ENCODE assay signal across 9 mouse cellular contexts in the genomic region with DNA sequence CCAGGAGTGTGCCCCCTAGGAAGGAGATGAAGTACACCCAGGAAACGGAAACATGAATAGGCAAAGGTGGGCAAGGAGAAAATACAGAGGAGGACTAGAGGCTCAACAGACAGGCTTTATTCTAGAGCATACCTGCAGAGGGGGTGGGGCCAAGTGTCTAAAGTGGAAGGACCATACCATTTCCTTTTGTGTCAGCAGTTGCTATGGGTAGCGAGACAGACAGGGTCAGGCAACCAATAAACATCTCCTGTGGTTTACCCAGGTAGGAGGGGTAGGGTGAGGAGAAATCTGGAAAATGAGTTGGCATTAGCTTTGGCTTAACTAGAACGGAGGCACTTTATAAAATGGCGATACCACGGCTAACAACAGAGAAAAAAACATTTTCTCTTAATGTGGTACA. TPM values are rescaled to one million over a fixed set of nuclear protein-coding genes. Genes with fewer than 3 reads are reported as not detected.
DNase-seq lines count a peak whose midpoint lies in the region; ATAC-seq and TF ChIP-seq lines count a peak whose summit lies in the region.
"Had no signal": no experiment of that assay in that cellular context is flagged by ENCODE, and none has a peak within 500 bp of the region (broad histone marks: within the 10 kb centered on the region; RNA-seq: fewer than 3 reads in every experiment).

No protein-coding gene starts in this region.

- H3K4me1 ChIP-seq in heart, embryonic 15.5 days (replicated peaks), result peaks cover 16% of the 10 kb centered on the region
- H3K4me1 ChIP-seq in midbrain, embryonic 12.5 days, result peaks cover 15% of the 10 kb centered on the region

- ATAC-seq in heart, embryonic 15.5 days (replicated peaks; ENCODE audit: insufficient number of reproducible peaks, insufficient read depth, low FRiP score, low read depth), result no peak
- no peak for ATAC-seq in midbrain, embryonic 12.5 days (ENCODE audit: low FRiP score, low read depth)
- no peak for ATAC-seq in erythroid progenitor cell, adult 5-6 weeks (replicated peaks; ENCODE audit: low FRiP score, poor library complexity, severe bottlenecking)

- WGBS in heart, embryonic 15.5 days, result 73% methylated on average over 5 of the region's 5 CpGs
- 71% methylated on average over 5 of the region's 5 CpGs for WGBS in midbrain, embryonic 12.5 days

- H3K9me3 ChIP-seq in heart, embryonic 15.5 days (replicated peaks), result no peaks in the 10 kb centered on the region
- H3K9me3 ChIP-seq in midbrain, embryonic 12.5 days, result no peaks in the 10 kb centered on the region

- peak; percentile 93 for DNase-seq in heart, adult 11 months
- DNase-seq in heart, postnatal 4 days, result no peak
- DNase-seq in brain, embryonic 14.5 days (ENCODE audit: low read depth), result peak; percentile 19
- peak; percentile 56 to 74 for DNase-seq in kidney, postnatal 4 days
- DNase-seq in ovary, postnatal 36 days (ENCODE audit: low spot score), result no peak

- H3K9ac ChIP-seq in heart, embryonic 15.5 days, result no peak overlapping the region
- H3K9ac ChIP-seq in midbrain, embryonic 12.5 days (replicated peaks), result no peak overlapping the region

- H3K27ac ChIP-seq in heart, embryonic 15.5 days, result no peak overlapping the region
- H3K27ac ChIP-seq in midbrain, embryonic 12.5 days (replicated peaks), result no peak overlapping the region

- TF ChIP-seq POLR2A in brain, embryonic 14.5 days (IDR thresholded peaks at IDR 0.05; ENCODE audit: borderline replicate concordance, extremely low read depth, insufficient read depth, insufficient read length, poor library complexity, severe bottlenecking), result no peak

- no peak for TF ChIP-seq CTCF in brain, embryonic 14.5 days (IDR thresholded peaks at IDR 0.05; ENCODE audit: borderline replicate concordance, extremely low read depth, insufficient read depth, insufficient read length)

- peaks cover 23% of the 10 kb centered on the region for H3K36me3 ChIP-seq in heart, embryonic 15.5 days
- H3K36me3 ChIP-seq in midbrain, embryonic 12.5 days, result peaks cover 23% of the 10 kb centered on the region

- H3K4me3 ChIP-seq in heart, embryonic 15.5 days, result peak overlapping the region; percentile 95
- H3K4me3 ChIP-seq in midbrain, embryonic 12.5 days, result no peak overlapping the region

- H3K4me2 ChIP-seq in heart, embryonic 15.5 days, result peak overlapping the region; percentile 85
- H3K4me2 ChIP-seq in midbrain, embryonic 12.5 days (replicated peaks), result peak overlapping the region; percentile 69

- H3K27me3 ChIP-seq in heart, embryonic 15.5 days, result no peaks in the 10 kb centered on the region
- 0 out of 2 replicates have a peak, but pooled peaks cover 2% of the 10 kb centered on the region for H3K27me3 ChIP-seq in midbrain, embryonic 12.5 days
- H3K27me3 ChIP-seq: Patski had no signal

RNA-seq across cellular contexts. Expression of a gene that starts 1.1 kb away (rescaled TPM):
- total RNA-seq in heart, postnatal 4 days (2021), result 10 to 100 TPM in 1 of 2 experiments, 1 to 10 TPM in 1; 9.3 to 11.9 TPM
- polyA plus RNA-seq in brain, embryonic 14.5 days (2012; rRNA removed), result 26.1 and 29.6 TPM in 2 replicates
- 3.6 and 6.8 TPM in 2 replicates for polyA plus RNA-seq in heart, embryonic 15.5 days (2015; fragmentation: Nextera tagmentation; extraction: Ambion mirVana)
- polyA plus RNA-seq in midbrain, embryonic 12.5 days (2016; fragmentation: Nextera tagmentation; extraction: Ambion mirVana), result 6.6 and 8.4 TPM in 2 replicates
- 4.3 and 6.7 TPM in 2 replicates for total RNA-seq in erythroid progenitor cell, adult 5-6 weeks (2015; ENCODE audit: low replicate concordance)
- total RNA-seq in erythroid progenitor cell, adult 5-6 weeks (2017; ENCODE audit: low replicate concordance), result 1.4 and 2.3 TPM in 2 replicates

RNA-seq across cellular contexts. Expression of a gene that starts 19.9 kb away (rescaled TPM):
- total RNA-seq in heart, postnatal 4 days (2021), result 10 to 100 TPM; 47.4 to 48.9 TPM
- polyA plus RNA-seq in brain, embryonic 14.5 days (2012; rRNA removed), result 9.7 and 10.6 TPM in 2 replicates
- 89.6 and 103 TPM in 2 replicates for polyA plus RNA-seq in heart, embryonic 15.5 days (2015; fragmentation: Nextera tagmentation; extraction: Ambion mirVana)
- polyA plus RNA-seq in midbrain, embryonic 12.5 days (2016; fragmentation: Nextera tagmentation; extraction: Ambion mirVana), result 4.4 and 4.6 TPM in 2 replicates
- total RNA-seq in erythroid progenitor cell, adult 5-6 weeks (2015; ENCODE audit: low replicate concordance), result 31.7 and 38.1 TPM in 2 replicates
- total RNA-seq in erythroid progenitor cell, adult 5-6 weeks (2017; ENCODE audit: low replicate concordance), result 31.1 and 34.5 TPM in 2 replicates

RNA-seq across cellular contexts. Expression of a gene that starts 21.7 kb away (rescaled TPM):
- total RNA-seq in heart, postnatal 4 days (2021), result 10 to 100 TPM; 33.4 to 36.5 TPM
- polyA plus RNA-seq in brain, embryonic 14.5 days (2012; rRNA removed), result 53.9 and 59.5 TPM in 2 replicates
- 14.7 and 20.8 TPM in 2 replicates for polyA plus RNA-seq in heart, embryonic 15.5 days (2015; fragmentation: Nextera tagmentation; extraction: Ambion mirVana)
- polyA plus RNA-seq in midbrain, embryonic 12.5 days (2016; fragmentation: Nextera tagmentation; extraction: Ambion mirVana), result 23.0 and 25.7 TPM in 2 replicates
- 12.2 and 26.7 TPM in 2 replicates for total RNA-seq in erythroid progenitor cell, adult 5-6 weeks (2015; ENCODE audit: low replicate concordance)
- 9.5 and 26.1 TPM in 2 replicates for total RNA-seq in erythroid progenitor cell, adult 5-6 weeks (2017; ENCODE audit: low replicate concordance)

Comparison
In these comparisons a context has a peak if more than half of its experiments do, and no peak if none do; other contexts are left out.
1. DNase-seq: peak in heart, adult 11 months (single experiment), brain, embryonic 14.5 days (single experiment) and kidney, postnatal 4 days (2 of 2); none in heart, postnatal 4 days (single experiment) and ovary, postnatal 36 days (single experiment).